Mouse (Mus musculus): ENCODE data around the gene Kif11.

DNA sequence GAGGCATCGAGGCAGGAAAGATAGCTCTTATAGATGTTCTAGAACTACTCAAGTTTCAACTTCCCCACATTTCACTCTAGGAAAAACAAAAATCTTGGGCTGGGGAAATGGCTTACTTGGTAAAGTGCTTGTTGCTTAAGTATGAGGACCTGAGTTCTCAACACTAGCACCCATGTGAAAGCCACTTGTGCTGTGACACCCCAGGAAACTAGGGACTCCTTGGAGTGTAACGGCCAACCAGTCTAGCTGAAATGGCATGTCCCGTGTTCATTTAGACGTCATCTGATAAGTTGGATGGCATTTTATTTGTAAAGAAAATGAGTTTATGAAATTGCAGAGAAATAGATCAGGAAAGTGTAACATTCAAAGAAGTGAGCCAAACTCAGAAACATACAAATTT is 6.3 kb upstream of the Kif11 start:
- TF ChIP-seq CTCF (IDR thresholded peaks at IDR 0.05; ENCODE audit: low read depth) (no peak), EP300 (IDR thresholded peaks at IDR 0.05; ENCODE audit: low read depth) (no peak)

All from liver, postnatal 0 days (tissue).